Mouse (Mus musculus) olfactory bulb, adult 2 months (tissue): ENCODE measurements at regions not wholly inside any gene's neighbourhood (a gene's known extent, or its start where the extent isn't known, plus 50 kb on each side); places are given as distances from the start of the nearest gene placed in this dataset.
"Not testable (repeated sequence)": the region's sequence is repeated elsewhere in the genome, so short reads cannot be mapped to it uniquely, and the experiment has no call there.

Experiments
- H3K27ac ChIP-seq: fragments of 200-500 bp; 2 replicates; pipeline ENCODE4 v1.5.1; 2012; ENCODE audit warnings: low read depth, low read length; ENCODE audit not compliant: insufficient read depth
- H3K4me1 ChIP-seq: fragments of 200-500 bp; 2 replicates; pipeline ENCODE4 v1.6.1; 2012; ENCODE audit warnings: low read length; ENCODE audit not compliant: control insufficient read depth, insufficient read depth
- H3K4me3 ChIP-seq: fragments of 200-500 bp; 2 replicates; pipeline ENCODE4 v1.5.1; 2012; ENCODE audit warnings: mild to moderate bottlenecking, low read depth, low read length, moderate library complexity; ENCODE audit not compliant: insufficient read depth
- CTCF ChIP-seq: fragments of 200-500 bp; IDR thresholded peaks from 2 replicates; pipeline ENCODE4 v1.5.1; 2012; ENCODE audit warnings: low read depth, mild to moderate bottlenecking, low read length, moderate library complexity; ENCODE audit not compliant: insufficient read depth
- POLR2A ChIP-seq: fragments of 200-500 bp; IDR thresholded peaks from 2 replicates; pipeline ENCODE4 v1.6.1; 2012; ENCODE audit warnings: mild to moderate bottlenecking, low read depth, low read length, moderate library complexity; ENCODE audit not compliant: insufficient read depth
- WGBS: fragments of 180-500 bp; shearing (Covaris S2); methylation state at CpG from one replicate; pipeline ENCODE4 v1.1.7; 2018; 5-methylcytosine and 5-hydroxymethylcytosine counted together

DNA sequence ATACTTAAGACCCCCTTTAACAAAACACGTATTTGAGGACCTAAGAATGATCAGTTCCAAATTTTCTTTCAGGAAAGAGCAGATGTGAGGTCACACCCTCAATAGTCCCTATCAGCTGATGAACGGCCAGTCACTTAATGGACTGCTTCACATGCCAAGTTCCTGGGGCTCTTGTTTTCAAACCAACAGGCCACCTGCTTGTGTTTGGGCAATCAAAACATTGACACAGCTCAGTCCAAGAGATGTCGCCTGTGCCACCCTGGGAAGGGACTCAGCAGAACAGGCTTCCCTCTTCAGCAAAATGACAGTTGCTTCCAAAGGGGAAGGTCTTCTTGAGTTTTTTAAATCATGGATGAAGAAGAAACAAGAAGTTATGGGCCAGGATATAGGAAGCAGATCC lies 294.6 kb downstream of the Sec16b start:
- no peak overlapping the region for H3K27ac ChIP-seq
- H3K4me1 ChIP-seq, result peaks cover 5% of the 10 kb centered on the region; the same call in 1 of the 2 replicates
- H3K4me3 ChIP-seq, result no peak overlapping the region
- no peak for TF ChIP-seq CTCF
- no peak for TF ChIP-seq POLR2A
- WGBS, result 79% methylated on average over 3 of the region's 3 CpGs

DNA sequence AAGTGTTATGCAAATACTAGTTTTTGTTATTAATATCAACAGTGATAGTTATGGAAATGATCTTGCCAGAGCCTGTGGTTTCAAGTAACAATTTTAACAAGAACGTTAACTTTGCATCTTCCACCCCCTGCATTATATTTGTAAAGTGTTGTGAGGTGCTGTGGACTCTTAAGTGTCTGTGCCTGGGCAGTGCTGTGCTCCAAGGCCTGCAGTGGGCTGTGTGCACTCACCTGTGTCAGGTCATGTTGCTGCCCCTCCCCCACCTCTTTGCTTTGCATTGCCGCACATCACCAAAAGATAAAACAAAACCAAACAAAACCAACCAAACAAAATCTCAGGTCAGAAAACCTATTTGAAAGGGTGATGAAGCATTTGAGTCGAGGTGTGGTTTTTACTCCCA lies 297.7 kb downstream of the Sec16b start:
- Histone ChIP-seq H3K4me1 (peaks cover 2% of the 10 kb centered on the region; the same call in 1 of the 2 replicates), H3K27ac (no peak overlapping the region), H3K4me3 (no peak overlapping the region)
- TF ChIP-seq CTCF, result no peak
- TF ChIP-seq POLR2A, result no peak
- WGBS, result 79% methylated on average over 3 of the region's 3 CpGs

DNA sequence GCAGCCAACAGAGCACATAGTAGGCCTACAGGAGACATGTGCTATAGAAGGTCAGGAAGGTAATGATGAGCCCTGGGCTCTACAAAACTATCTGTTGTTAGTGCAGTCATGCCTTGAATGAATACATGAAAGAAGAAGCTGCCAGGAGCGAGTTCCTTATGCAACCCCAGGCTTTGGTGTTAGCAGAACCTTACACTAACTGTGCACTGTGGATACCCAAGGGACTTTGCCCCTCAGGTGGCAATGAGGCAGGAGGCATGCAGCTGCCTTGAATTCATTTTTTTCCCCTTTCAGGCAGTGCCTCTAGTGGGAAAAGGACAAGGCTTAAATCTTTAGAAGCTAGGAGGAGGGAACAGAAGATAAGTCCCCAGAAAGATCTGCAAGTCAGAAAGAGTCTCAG lies 299.8 kb downstream of the Sec16b start:
- H3K4me3 ChIP-seq, result no peak overlapping the region
- H3K4me1 ChIP-seq, result peaks cover 2% of the 10 kb centered on the region; the same call in 1 of the 2 replicates
- WGBS, result 91% methylated on average over 1 of the region's 1 CpGs
- no peak for TF ChIP-seq POLR2A
- TF ChIP-seq CTCF, result no peak
- H3K27ac ChIP-seq, result no peak overlapping the region

DNA sequence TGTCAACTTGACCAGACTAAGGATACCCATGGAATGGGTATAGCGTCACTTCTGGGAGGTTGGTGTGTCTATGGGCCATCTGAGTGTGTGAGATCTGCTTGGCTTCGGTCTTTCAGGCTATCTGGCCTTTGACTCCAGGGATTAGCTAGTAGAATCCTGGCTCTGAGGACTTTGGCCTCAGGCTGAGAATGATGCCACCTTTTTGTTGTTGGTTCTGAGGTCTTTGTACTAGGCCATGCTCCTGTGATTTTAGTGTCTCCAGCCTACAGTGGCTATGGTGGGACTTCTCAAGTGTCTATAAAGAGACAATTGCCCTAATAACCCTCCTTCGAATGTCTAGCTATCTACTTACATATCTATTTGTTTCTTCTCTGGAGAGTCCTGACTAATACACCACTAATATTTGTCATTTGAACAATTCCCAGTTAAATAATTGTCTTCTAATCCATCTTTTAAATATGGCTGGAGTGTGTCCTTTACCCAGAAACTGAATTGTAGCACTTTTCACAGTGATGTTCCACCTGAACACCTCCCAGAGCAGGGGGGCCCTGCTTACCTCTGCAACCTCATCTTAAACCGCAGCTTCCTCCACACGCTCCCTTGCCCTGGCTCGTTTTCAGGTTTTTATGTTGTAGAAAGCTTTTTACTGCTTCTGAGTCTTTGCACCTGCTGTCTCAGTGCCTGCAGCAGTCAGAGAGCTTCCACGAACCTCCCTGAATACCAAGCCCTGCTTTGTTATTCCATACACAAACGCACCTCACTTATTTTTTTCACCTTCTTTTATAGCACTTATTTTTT lies 303.3 kb downstream of the Sec16b start:
- H3K4me3 ChIP-seq, result no peak overlapping the region
- 88% methylated on average over 8 of the region's 8 CpGs for WGBS
- no peak overlapping the region for H3K27ac ChIP-seq
- no peak for TF ChIP-seq CTCF
- TF ChIP-seq POLR2A, result no peak
- 0 out of 2 replicates have a peak, but pooled peaks cover 2% of the 10 kb centered on the region for H3K4me1 ChIP-seq

DNA sequence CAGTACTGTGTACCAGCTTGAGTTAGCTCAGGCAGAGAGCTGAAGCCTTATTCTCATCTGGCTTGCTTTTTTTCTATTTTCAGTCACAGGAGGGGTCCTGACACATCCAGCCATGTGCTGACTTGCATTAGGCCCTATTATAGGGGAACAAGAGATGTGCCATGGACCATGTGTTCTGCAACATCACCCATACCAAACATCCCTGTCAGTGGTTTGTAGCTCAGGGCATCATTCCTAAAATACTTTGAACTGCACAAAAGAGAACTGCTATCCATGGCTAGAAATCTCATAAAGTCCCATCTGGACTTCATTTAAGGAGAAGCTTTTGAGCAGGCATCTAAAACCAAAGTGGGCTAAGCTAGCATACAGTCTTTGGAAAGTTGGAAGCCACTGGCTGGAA lies 304.1 kb downstream of the Sec16b start:
- TF ChIP-seq CTCF, result no peak
- TF ChIP-seq POLR2A, result no peak
- Histone ChIP-seq H3K27ac (no peak overlapping the region), H3K4me1 (no peaks in the 10 kb centered on the region), H3K4me3 (no peak overlapping the region)

DNA sequence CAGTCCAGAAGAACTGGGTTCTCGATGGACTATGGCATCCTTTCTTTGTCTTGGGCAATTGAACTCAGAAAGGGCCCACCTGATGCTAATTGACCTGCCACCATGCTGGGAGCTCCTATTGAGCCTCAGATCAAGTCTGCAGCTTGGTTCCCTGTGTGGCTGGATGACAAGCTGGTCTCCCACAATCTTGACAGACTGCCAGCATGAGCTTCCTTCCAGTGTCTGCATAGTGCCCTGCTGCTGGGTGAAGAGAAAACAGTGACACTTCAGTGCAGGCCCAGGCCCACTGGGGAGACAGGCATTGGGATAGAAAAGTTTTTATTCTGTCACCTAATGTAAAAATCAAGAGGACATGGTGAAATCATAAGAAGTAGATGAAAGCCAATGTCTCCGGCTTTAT lies 321.4 kb downstream of the Sec16b start:
- 68% methylated on average over 2 of the region's 2 CpGs for WGBS
- H3K27ac ChIP-seq, result no peak overlapping the region
- TF ChIP-seq CTCF (no peak), POLR2A (no peak)
- H3K4me1 ChIP-seq, result 0 out of 2 replicates have a peak, but pooled peaks cover 2% of the 10 kb centered on the region
- H3K4me3 ChIP-seq, result no peak overlapping the region

DNA sequence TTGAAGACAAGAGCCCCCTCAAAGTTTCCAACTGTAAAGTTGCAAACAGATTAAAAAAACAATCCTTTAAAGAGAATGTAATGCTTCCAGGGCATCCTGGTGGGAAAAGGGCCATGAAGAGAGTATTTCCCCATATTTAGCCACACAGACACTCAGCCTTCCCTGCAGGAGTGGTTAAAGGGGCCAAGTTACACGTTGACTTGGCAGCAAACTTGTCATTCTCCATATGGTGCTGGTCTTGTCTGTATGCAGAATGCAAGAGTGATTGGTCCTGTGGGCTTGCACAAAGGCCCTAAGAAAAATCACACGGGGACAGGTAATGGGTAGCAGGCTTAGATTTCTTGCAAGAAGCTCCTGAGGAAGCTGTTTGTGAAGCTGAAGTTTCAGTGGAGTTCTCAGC lies 325.0 kb downstream of the Sec16b start:
- Histone ChIP-seq H3K27ac (no peak overlapping the region), H3K4me1 (0 out of 2 replicates have a peak, but pooled peaks cover 2% of the 10 kb centered on the region), H3K4me3 (no peak overlapping the region)
- 46% methylated on average over 2 of the region's 2 CpGs for WGBS
- no peak for TF ChIP-seq CTCF
- no peak for TF ChIP-seq POLR2A

DNA sequence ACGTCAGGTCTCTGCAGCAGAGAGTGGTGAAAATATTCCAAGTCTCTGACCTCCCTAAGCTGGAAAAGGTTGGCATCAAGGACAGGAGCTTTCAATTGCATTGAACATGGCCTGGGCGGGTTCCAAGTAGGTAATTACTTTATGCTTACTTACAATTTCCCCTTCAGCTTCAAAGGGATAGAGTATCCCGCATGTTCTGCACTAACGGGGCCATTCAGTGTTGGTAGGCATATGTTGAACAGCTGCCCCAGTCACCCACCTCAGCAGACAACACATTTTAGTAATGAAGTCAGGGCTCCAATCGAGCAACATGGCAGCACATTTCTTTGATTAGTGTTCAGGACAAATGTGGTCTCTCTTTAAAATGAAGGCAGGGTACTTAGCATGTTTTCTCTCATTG lies 366.2 kb downstream of the Sec16b start:
- 53% methylated on average over 5 of the region's 5 CpGs for WGBS
- no peak overlapping the region for H3K27ac ChIP-seq
- H3K4me3 ChIP-seq, result no peak overlapping the region
- TF ChIP-seq POLR2A (no peak), CTCF (no peak)
- no peaks in the 10 kb centered on the region for H3K4me1 ChIP-seq

DNA sequence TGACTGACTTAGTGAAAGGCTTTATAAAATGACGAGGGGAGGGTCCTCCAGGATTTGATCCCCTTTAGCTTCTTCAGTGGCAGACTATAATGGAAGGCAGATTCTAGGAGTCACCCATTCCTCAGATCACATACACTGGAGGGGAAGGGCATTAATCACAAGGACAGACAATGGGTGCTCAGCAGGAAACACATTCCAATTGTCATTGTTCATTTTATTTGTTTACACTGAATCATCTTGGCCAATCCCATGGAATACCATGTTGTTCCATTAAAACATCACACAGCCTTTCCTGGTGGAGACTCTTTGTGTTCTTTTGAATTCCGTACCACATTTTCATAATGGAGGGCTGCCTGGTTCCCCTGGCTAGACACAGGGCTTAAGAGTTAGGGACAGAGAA lies 368.5 kb downstream of the Sec16b start:
- WGBS, result 79% methylated on average over 2 of the region's 2 CpGs
- Histone ChIP-seq H3K4me3 (no peak overlapping the region), H3K4me1 (no peaks in the 10 kb centered on the region), H3K27ac (no peak overlapping the region)
- TF ChIP-seq CTCF (no peak), POLR2A (no peak)

DNA sequence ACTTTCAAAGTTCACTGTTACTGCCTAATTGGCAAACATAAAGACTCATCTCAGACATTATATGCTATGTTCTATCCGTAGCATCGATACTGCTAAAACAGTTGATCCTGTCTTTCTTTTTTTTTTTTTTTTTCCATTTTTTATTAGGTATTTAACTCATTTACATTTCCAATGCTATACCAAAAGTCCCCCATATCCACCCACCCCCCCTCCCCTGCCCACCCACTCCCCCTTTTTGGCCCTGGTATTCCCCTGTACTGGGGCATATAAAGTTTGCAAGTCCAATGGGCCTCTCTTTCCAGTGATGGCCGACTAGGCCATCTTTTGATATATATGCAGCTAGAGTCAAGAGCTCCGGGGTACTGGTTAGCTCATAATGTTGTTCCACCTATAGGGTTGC lies 370.6 kb downstream of the Sec16b start:
- H3K4me3 ChIP-seq, H3K27ac ChIP-seq, H3K4me1 ChIP-seq: not testable (repeated sequence)
- 100% methylated on average over 2 of the region's 4 CpGs for WGBS
